Mouse (Mus musculus) MEL (cell line): ENCODE results near the gene Btnl10. TPM values are rescaled to one million over a fixed set of nuclear protein-coding genes. Genes with fewer than 3 reads are reported as not detected.

Source experiments
- DNase-seq: peaks from one replicate; pipeline ENCODE4 v3.0.0; 2011; ENCODE audit warnings: low read depth, low spot score
- H3K27ac ChIP-seq: 2 replicates; pipeline ENCODE4 v1.5.1; 2012; ENCODE audit warnings: low read depth, mild to moderate bottlenecking, control low read depth, low read length, moderate library complexity; ENCODE audit not compliant: control insufficient read depth
- H3K27me3 ChIP-seq, 2 experiments: fragments of 150-350 bp in 1 of 2; sonication (generic) in 1 of 2; 2 replicates each; pipeline ENCODE4 v1.6.1; 2012; ENCODE audit warnings: low read length in 2 of 2, mild to moderate bottlenecking in 2 of 2, improper control_type of control experiment in 1 of 2, moderate library complexity in 1 of 2; ENCODE audit not compliant: insufficient read depth in 2 of 2, control insufficient read depth in 1 of 2
- H3K36me3 ChIP-seq, 2 experiments: 2 replicates each; pipeline ENCODE4 v1.6.1; 2012 to 2014; ENCODE audit warnings: low read length in 2 of 2, improper control_type of control experiment in 1 of 2, inconsistent platforms in 1 of 2, mild to moderate bottlenecking in 1 of 2; ENCODE audit not compliant: insufficient read depth in 2 of 2, control insufficient read depth in 1 of 2
- H3K4me1 ChIP-seq, 2 experiments: fragments of 150-350 bp in 1 of 2; sonication (generic) in 1 of 2; 2 replicates each; pipeline ENCODE4 v1.6.1; 2012; ENCODE audit warnings: low read length in 2 of 2, improper control_type of control experiment in 1 of 2, mild to moderate bottlenecking in 1 of 2; ENCODE audit not compliant: insufficient read depth in 2 of 2, control insufficient read depth in 1 of 2
- H3K4me3 ChIP-seq, 2 experiments: fragments of 150-350 bp in 1 of 2; sonication (generic) in 1 of 2; 2 replicates each; pipeline ENCODE4 v1.5.1; 2012; ENCODE audit warnings: low read depth in 2 of 2, low read length in 2 of 2, mild to moderate bottlenecking in 2 of 2, moderate library complexity in 2 of 2, control low read depth in 1 of 2, improper control_type of control experiment in 1 of 2; ENCODE audit not compliant: control insufficient read depth in 1 of 2, insufficient read depth in 1 of 2
- H3K79me2 ChIP-seq: 2 replicates; pipeline ENCODE4 v1.6.1; 2012; ENCODE audit warnings: mild to moderate bottlenecking, low read length, moderate library complexity; ENCODE audit not compliant: control insufficient read depth, poor library complexity, insufficient read depth
- H3K9ac ChIP-seq: 2 replicates; pipeline ENCODE4 v1.6.1; 2012; ENCODE audit warnings: low read depth, mild to moderate bottlenecking, control low read depth, low read length, moderate library complexity; ENCODE audit not compliant: control insufficient read depth, poor library complexity, severe bottlenecking
- H3K9me3 ChIP-seq: fragments of 150-350 bp; sonication (generic); replicated peaks from 2 replicates; pipeline ENCODE4 v1.6.1; 2012; ENCODE audit warnings: mild to moderate bottlenecking, low read length, improper control_type of control experiment, moderate library complexity; ENCODE audit not compliant: insufficient read depth
- BHLHE40 ChIP-seq: IDR thresholded peaks from 2 replicates; pipeline ENCODE4 v1.6.1; 2012; ENCODE audit warnings: low read depth, mild to moderate bottlenecking, inconsistent platforms, low read length, improper control_type of control experiment, borderline replicate concordance
- ELF1 ChIP-seq: IDR thresholded peaks from 2 replicates; pipeline ENCODE4 v1.6.1; 2014; ENCODE audit warnings: low read depth, mild to moderate bottlenecking, inconsistent platforms, low read length, improper control_type of control experiment, moderate library complexity
- ETS1 ChIP-seq: IDR thresholded peaks from 2 replicates; pipeline ENCODE4 v1.6.1; 2012; ENCODE audit warnings: low read depth, mild to moderate bottlenecking, inconsistent platforms, low read length, improper control_type of control experiment, moderate library complexity
- GABPA ChIP-seq: IDR thresholded peaks from 2 replicates; pipeline ENCODE4 v1.6.1; 2012; ENCODE audit warnings: low read depth, mild to moderate bottlenecking, inconsistent platforms, low read length, improper control_type of control experiment, moderate library complexity
- GATA1 ChIP-seq: IDR thresholded peaks from 2 replicates; pipeline ENCODE4 v1.6.1; 2011; ENCODE audit warnings: low read depth, low read length, improper control_type of control experiment
- HCFC1 ChIP-seq: IDR thresholded peaks from 2 replicates; pipeline ENCODE4 v1.6.1; 2012; ENCODE audit warnings: low read depth, mild to moderate bottlenecking, inconsistent platforms, low read length, improper control_type of control experiment, moderate library complexity
- JUND ChIP-seq: IDR thresholded peaks from 2 replicates; pipeline ENCODE4 v1.6.1; 2011; ENCODE audit warnings: low read depth, mild to moderate bottlenecking, improper control_type of control experiment, low read length
- KAT2A ChIP-seq: conservative IDR thresholded peaks from 2 replicates; pipeline ENCODE4 v1.6.1; 2012; ENCODE audit warnings: low read depth, low read length, improper control_type of control experiment, inconsistent platforms
- MXI1 ChIP-seq: IDR thresholded peaks from 2 replicates; pipeline ENCODE4 v1.6.1; 2011; ENCODE audit warnings: mild to moderate bottlenecking, low read depth, low read length, improper control_type of control experiment
- NELFE ChIP-seq: IDR thresholded peaks from 2 replicates; pipeline ENCODE4 v1.6.1; 2011; ENCODE audit warnings: low read depth, low read length, improper control_type of control experiment
- POLR2AphosphoS5 ChIP-seq: IDR thresholded peaks from 2 replicates; pipeline ENCODE4 v1.6.1; 2012; ENCODE audit warnings: low read depth, borderline replicate concordance, mild to moderate bottlenecking, inconsistent platforms, low read length, moderate library complexity, mixed read lengths
- RCOR1 ChIP-seq: IDR thresholded peaks from 2 replicates; pipeline ENCODE4 v1.6.1; 2012; ENCODE audit warnings: low read depth, mild to moderate bottlenecking, inconsistent platforms, low read length, improper control_type of control experiment
- SIN3A ChIP-seq: IDR thresholded peaks from 2 replicates; pipeline ENCODE4 v1.6.1; 2012; ENCODE audit warnings: low read length, improper control_type of control experiment, inconsistent platforms
- SMC3 ChIP-seq: IDR thresholded peaks from 2 replicates; pipeline ENCODE4 v1.6.1; 2011; ENCODE audit warnings: low read depth, low read length, improper control_type of control experiment
- TAL1 ChIP-seq: IDR thresholded peaks from 2 replicates; pipeline ENCODE4 v1.6.1; 2012; ENCODE audit warnings: mild to moderate bottlenecking, inconsistent platforms, low read length, moderate library complexity, mixed read lengths
- UBTF ChIP-seq: IDR thresholded peaks from 2 replicates; pipeline ENCODE4 v1.6.1; 2012; ENCODE audit warnings: low read depth, mild to moderate bottlenecking, inconsistent platforms, low read length, improper control_type of control experiment, moderate library complexity, borderline replicate concordance; ENCODE audit not compliant: insufficient read depth
- USF2 ChIP-seq, 2 experiments: IDR thresholded peaks; 2 replicates each; pipeline ENCODE4 v1.6.1; 2011 to 2012; ENCODE audit warnings: improper control_type of control experiment in 2 of 2, low read length in 2 of 2, borderline replicate concordance in 1 of 2, inconsistent platforms in 1 of 2, low read depth in 1 of 2, mild to moderate bottlenecking in 1 of 2; ENCODE audit not compliant: insufficient read depth in 1 of 2
- ZKSCAN1 ChIP-seq: IDR thresholded peaks from 2 replicates; pipeline ENCODE4 v1.6.1; 2012; ENCODE audit warnings: low read depth, mild to moderate bottlenecking, inconsistent platforms, low read length, improper control_type of control experiment, moderate library complexity
- ZMIZ1 ChIP-seq: IDR thresholded peaks from 2 replicates; pipeline ENCODE4 v1.6.1; 2012; ENCODE audit warnings: low read depth, mild to moderate bottlenecking, inconsistent platforms, low read length, improper control_type of control experiment, moderate library complexity
- ZNF384 ChIP-seq: IDR thresholded peaks from 2 replicates; pipeline ENCODE4 v1.6.1; 2012; ENCODE audit warnings: low read depth, mild to moderate bottlenecking, inconsistent platforms, low read length, improper control_type of control experiment
- polyA plus RNA-seq, 2 experiments: library from polyadenylated mRNA; stranded (reverse) in 1 of 2; unstranded in 1 of 2; fragments of >175 nt in 1 of 2; fragments of >200 nt in 1 of 2; gene quantifications; 2 replicates each; pipeline versions ENCODE4 v1.2.1 to v1.2.4; 2012; ENCODE audit warnings: low replicate concordance in 2 of 2, low read depth in 1 of 2; ENCODE audit not compliant: insufficient read length in 2 of 2, insufficient read depth in 1 of 2, missing spikeins in 1 of 2
- total RNA-seq: library from RNA; depleted of rRNA; stranded (reverse); fragments of 300-350 nt; gene quantifications from 2 replicates; pipeline ENCODE4 v1.2.3, GENCODE M21; 2012

Gene Btnl10
- total and polyA plus RNA-seq, 3 experiments = 0.92 to 1.7 TPM; not detected in 1

DNA sequence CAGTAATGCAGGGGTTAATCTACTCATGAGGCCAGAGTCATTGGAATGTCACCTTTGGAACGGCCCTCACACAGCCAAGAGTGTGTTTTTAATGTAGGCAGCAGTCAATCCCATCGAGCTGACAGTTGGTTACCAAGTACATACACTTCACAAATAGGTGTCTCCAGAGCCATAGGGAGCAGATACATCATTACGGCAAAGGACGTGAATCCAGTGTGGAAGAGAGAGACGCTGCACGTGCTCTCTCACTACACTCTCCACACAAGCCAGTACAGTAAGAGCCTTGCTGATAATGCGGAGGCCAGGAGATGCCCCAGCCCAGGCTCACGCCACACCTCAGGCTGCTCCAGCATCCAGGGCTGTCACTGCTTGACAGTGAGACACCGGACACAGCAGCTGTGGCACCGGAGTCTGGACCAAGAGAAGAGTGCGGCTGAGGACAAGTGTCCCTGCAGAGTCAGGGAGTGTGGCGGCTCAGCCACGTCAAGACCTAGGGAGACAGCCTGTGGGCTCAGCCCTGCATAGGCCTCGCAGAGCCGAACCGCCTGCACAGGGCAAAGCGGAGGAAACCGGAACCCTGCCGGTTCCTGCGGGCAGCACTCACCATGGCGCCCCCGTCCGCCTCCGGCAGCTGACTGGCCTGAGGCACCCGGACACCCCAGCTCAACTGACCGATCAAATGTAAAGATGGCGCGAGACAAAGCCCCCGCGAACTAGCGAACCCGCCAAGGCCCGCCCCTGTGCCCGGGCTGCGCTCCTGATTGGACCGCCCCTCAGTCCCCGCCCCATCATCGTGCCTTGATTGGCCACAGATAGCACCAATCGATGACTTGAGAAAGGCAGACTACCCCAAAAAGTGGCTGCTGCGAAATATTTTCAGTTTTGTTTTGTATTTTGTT lies 13.9 kb upstream of the Btnl10 start, which contains the start of gene Zfp39 (continued):
- TF ChIP-seq POLR2AphosphoS5 = no peak
- peak; percentile 74 for TF ChIP-seq SIN3A
- TF ChIP-seq ETS1 = no peak
- TF ChIP-seq GABPA = no peak
- no peak for TF ChIP-seq USF2 (IDR thresholded peaks at IDR 0.05; ENCODE audit: borderline replicate concordance in 1 of 2, insufficient read depth in 1 of 2, low read depth in 1 of 2, low read length in 2 of 2)
- TF ChIP-seq UBTF = no peak
- peak; percentile 97 for TF ChIP-seq MXI1
- no peak for TF ChIP-seq JUND
- TF ChIP-seq RCOR1 = no peak
- no peak for TF ChIP-seq KAT2A
- TF ChIP-seq ZNF384 = 0 out of 2 replicates have a peak, but pooled peaks have one; percentile 1
- TF ChIP-seq BHLHE40 = peak; percentile 91
- no peak for TF ChIP-seq SMC3

DNA sequence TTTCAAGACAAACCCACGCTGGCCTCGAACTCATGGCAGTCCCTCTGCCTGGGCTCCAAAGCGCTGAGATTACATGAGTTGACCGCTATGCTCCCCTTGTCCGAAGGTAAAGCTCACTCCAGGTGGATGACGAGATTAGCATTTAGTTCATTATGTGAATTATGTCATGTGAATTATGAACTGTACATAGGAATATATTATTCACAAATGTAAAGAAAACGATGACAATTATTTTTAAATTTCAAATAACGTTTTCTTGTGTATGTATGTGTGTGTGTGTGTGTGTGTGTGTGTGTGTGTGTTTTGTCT lies 13.3 kb upstream of the Btnl10 start:
- peaks cover 7% of the 10 kb centered on the region for H3K79me2 ChIP-seq
- H3K27me3 ChIP-seq = no peaks in the 10 kb centered on the region
- H3K4me3 ChIP-seq = peak overlapping the region; percentile 73 to 96
- peaks cover 4 to 14% of the 10 kb centered on the region in 2 experiments; a peak in 3 of 4 replicates for H3K36me3 ChIP-seq
- peak overlapping the region; percentile 61 for H3K27ac ChIP-seq
- DNase-seq = no peak
- peaks cover 3 to 16% of the 10 kb centered on the region in 2 experiments for H3K4me1 ChIP-seq
- H3K9ac ChIP-seq = peak overlapping the region; percentile 71
- TF ChIP-seq SIN3A = peak; percentile 82
- no peak for TF ChIP-seq ZKSCAN1
- 0 out of 2 replicates have a peak, but pooled peaks have one; percentile 3 for TF ChIP-seq ELF1
- TF ChIP-seq TAL1 = no peak
- TF ChIP-seq MXI1 = peak; percentile 63; the same call in 1 of the 2 replicates
- 0 out of 2 replicates have a peak, but pooled peaks have one; percentile 26 for TF ChIP-seq ZMIZ1
- TF ChIP-seq GATA1 = no peak; the same call in 1 of the 2 replicates
- peak; percentile 17; the same call in 1 of the 2 replicates for TF ChIP-seq NELFE
- peak; percentile 44; the same call in 1 of the 2 replicates for TF ChIP-seq ETS1
- 0 out of 2 replicates have a peak, but pooled peaks have one; percentile 10 for TF ChIP-seq HCFC1
- no peaks in the 10 kb centered on the region for H3K9me3 ChIP-seq
